Mouse (Mus musculus) neural tube, embryonic 11.5 days (tissue): ENCODE results near the gene Smim26. TPM values are rescaled to one million over a fixed set of nuclear protein-coding genes. Genes with fewer than 3 reads are reported as not detected.
A peak's percentile ranks its signal among the peaks of the same experiment; 100 is the strongest.

Source experiments
- ATAC-seq: fragments of 200-750 bp; cut with Nextera tagmentation; 2 replicates; pipeline ENCODE4 v1.8.0; 2017; ENCODE audit warnings: moderate number of reproducible peaks, mild to moderate bottlenecking, moderate TSS enrichment, moderate library complexity; ENCODE audit not compliant: insufficient read depth, low FRiP score, low TSS enrichment
- DNase-seq: peaks from one replicate; pipeline ENCODE4 v3.0.0-alpha.2; 2015; ENCODE audit warnings: low spot score
- H3K27ac ChIP-seq: fragments of 300-500 bp; sonication (generic); 2 replicates; pipeline ENCODE4 v1.5.1; 2014; ENCODE audit warnings: low read depth, mild to moderate bottlenecking, low read length
- H3K27me3 ChIP-seq: fragments of 300-500 bp; sonication (generic); 2 replicates; pipeline ENCODE4 v1.6.1; 2014; ENCODE audit warnings: mild to moderate bottlenecking, low read length, mixed read lengths; ENCODE audit not compliant: control insufficient read depth, insufficient read depth
- H3K36me3 ChIP-seq: fragments of 300-500 bp; sonication (generic); 2 replicates; pipeline ENCODE4 v1.6.1; 2014; ENCODE audit warnings: mild to moderate bottlenecking, low read length, moderate library complexity, mixed read lengths; ENCODE audit not compliant: control insufficient read depth, insufficient read depth
- H3K4me1 ChIP-seq: fragments of 300-500 bp; sonication (generic); 2 replicates; pipeline ENCODE4 v1.6.1; 2014; ENCODE audit warnings: low read length, mixed read lengths; ENCODE audit not compliant: control insufficient read depth, insufficient read depth
- H3K4me2 ChIP-seq: fragments of 300-500 bp; sonication (generic); 2 replicates; pipeline ENCODE4 v1.6.1; 2014; ENCODE audit warnings: low read depth, mild to moderate bottlenecking, moderate library complexity
- H3K4me3 ChIP-seq: fragments of 300-500 bp; sonication (generic); 2 replicates; pipeline ENCODE4 v1.5.1; 2014; ENCODE audit warnings: low read depth, low read length
- H3K9ac ChIP-seq: fragments of 300-500 bp; sonication (generic); 2 replicates; pipeline ENCODE4 v1.6.1; 2014; ENCODE audit warnings: mild to moderate bottlenecking, low read length
- H3K9me3 ChIP-seq: fragments of 300-500 bp; sonication (generic); 2 replicates; pipeline ENCODE4 v1.6.1; 2016; ENCODE audit warnings: low read length; ENCODE audit not compliant: control insufficient read depth
- WGBS: fragments of 180-500 bp; shearing (Covaris S2); extraction: QIAGEN DNeasy Blood & Tissue Kit; methylation state at CpG from one replicate; pipeline ENCODE4 v1.1.7; 2014; 5-methylcytosine and 5-hydroxymethylcytosine counted together
- polyA plus RNA-seq: library from polyadenylated mRNA; unstranded; fragments of >200 nt; fragmentation: Nextera tagmentation; extraction: Ambion mirVana; gene quantifications from 2 replicates; pipeline ENCODE4 v1.2.1, GENCODE M21; 2014

Smim26 gene
- polyA plus RNA-seq: 39.9 and 42.5 TPM in 2 replicates

DNA sequence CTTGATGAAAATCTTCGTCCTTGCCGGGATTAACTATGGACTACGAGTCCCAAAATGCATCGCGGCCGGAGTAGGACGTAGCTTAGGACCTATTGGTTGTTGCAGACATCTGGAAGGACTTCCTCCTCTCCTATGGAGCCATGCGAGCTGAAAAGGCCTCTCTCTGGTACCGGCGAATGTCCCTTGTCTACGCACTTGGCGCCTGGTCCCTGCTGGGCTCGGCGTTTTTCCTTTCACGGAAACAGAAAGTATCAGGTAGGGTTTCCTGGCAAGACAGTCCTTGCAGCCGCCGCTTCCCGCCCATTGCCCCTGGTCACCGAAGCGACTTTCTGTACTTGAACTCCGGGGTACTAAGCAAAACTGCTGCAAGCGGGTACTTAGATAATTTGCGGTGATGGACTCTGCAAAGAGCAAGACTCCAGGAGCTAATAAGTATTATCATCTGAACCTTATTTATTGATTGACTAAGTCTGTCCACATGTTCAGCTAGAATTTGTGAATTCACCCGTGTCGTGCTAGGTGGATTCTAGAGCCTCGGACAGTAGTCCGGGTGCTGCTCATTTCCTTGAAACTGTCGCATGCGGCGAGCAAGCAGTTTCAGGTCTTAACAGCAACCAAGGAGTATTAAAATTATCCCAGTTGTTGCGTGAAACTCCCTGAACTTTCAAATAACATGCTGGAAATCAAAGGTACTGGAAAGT lies at the start of gene Smim26:
Smim26 (plus strand) TSS at position 104 of the 701 bp plus-strand sequence.
- H3K4me3 ChIP-seq: peak within 1 kb of the TSS; percentile 60
- H3K4me1 ChIP-seq: no peaks in the 10 kb centered on the region
- no peaks in the 10 kb centered on the region for H3K9me3 ChIP-seq
- ATAC-seq (peak; percentile 97), DNase-seq (peak; percentile 85)
- no peak within 1 kb of the TSS for H3K27ac ChIP-seq
- no peaks in the 10 kb centered on the region for H3K36me3 ChIP-seq
- H3K27me3 ChIP-seq: no peaks in the 10 kb centered on the region
- 2% methylated on average over 31 of the region's 31 CpGs for WGBS
- H3K9ac ChIP-seq: peak within 1 kb of the TSS; percentile 53
- peak within 1 kb of the TSS; percentile 55 for H3K4me2 ChIP-seq

DNA sequence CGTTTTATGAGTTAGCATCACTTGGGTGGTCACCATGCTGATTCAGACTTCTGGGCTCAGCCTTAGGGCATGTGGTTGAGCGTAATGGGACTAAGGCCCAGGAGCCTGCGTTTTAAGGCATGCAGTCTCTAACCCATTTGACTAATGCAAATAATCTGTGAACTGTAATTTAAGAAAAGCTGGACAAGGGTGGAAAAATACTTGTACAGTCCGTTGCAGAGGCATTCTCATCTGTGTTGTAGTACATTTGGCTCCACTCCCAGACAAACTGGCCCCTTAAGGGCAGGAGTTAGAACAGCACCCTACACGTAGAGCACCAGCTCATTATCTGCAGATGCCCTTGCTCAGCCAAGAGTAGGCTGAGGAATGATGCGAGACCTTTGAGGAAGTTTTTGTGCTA lies 49.2 kb upstream of the Smim26 start:
- 95% methylated on average over 6 of the region's 6 CpGs for WGBS
- Histone ChIP-seq H3K9ac (no peak overlapping the region), H3K27ac (no peak overlapping the region), H3K4me3 (no peak overlapping the region), H3K4me1 (no peaks in the 10 kb centered on the region), H3K9me3 (no peaks in the 10 kb centered on the region), H3K27me3 (no peaks in the 10 kb centered on the region), H3K4me2 (no peak overlapping the region), H3K36me3 (peaks cover 3% of the 10 kb centered on the region; the same call in 1 of the 2 replicates)
- ATAC-seq: no peak
- no peak for DNase-seq

- 93% methylated on average over 2 of the region's 2 CpGs for WGBS
- Histone ChIP-seq H3K36me3 (peaks cover 3% of the 10 kb centered on the region; the same call in 1 of the 2 replicates), H3K27me3 (no peaks in the 10 kb centered on the region), H3K27ac (no peak overlapping the region), H3K9me3 (no peaks in the 10 kb centered on the region), H3K4me1 (0 out of 2 replicates have a peak, but pooled peaks cover 3% of the 10 kb centered on the region), H3K9ac (no peak overlapping the region), H3K4me2 (no peak overlapping the region), H3K4me3 (no peak overlapping the region)
- DNase-seq (no peak), ATAC-seq (no peak)
These were observed 48.8 kb upstream of the Smim26 start for GRCm38 (mm10) chr2:144545061-144545460.

DNA sequence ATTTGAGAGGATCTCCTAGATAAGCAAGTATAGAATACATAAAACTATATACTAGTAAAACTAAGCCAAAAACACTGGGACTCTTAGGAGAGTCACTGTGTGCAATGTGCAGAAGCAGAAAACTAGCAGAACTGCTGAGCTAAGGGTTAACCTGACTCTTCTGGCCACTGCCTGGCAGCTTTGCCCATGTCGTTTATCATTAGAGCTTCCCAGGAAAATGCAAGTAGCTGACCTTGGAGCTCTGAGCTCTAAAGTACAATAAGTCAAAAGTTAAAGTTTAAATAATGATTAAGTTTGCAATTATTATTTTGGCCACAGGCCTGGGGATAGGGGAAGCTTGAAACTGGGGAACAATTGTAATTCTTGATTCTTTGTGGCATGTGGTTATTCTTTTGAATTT lies 48.4 kb upstream of the Smim26 start:
- Histone ChIP-seq H3K9me3 (no peaks in the 10 kb centered on the region), H3K4me1 (0 out of 2 replicates have a peak, but pooled peaks cover 3% of the 10 kb centered on the region), H3K27ac (no peak overlapping the region), H3K36me3 (peaks cover 3% of the 10 kb centered on the region; the same call in 1 of the 2 replicates), H3K27me3 (no peaks in the 10 kb centered on the region), H3K4me3 (no peak overlapping the region), H3K4me2 (no peak overlapping the region), H3K9ac (no peak overlapping the region)
- WGBS: 73% methylated on average over 1 of the region's 1 CpGs
- DNase-seq: no peak
- no peak for ATAC-seq

DNA sequence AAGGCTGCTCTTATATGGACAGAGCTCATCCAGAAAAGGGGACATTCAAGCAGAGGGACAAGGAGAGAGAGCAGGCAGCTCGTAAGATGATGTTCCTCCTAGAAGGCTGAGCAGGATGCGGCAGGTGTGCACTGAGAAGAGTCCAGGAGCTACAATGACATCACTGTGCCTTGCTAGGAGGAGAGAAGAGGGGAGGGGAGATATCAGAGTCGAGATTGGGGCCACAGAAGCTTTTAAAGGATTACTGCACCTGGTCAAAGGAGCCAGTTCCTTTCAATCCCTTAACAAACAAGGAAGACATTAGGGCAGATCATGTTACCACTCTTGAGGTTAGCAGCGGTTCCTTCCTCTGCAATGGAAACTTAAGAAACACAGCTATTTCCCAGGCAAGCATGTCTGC lies 46.3 kb upstream of the Smim26 start:
- Histone ChIP-seq H3K27ac (no peak overlapping the region), H3K4me1 (0 out of 2 replicates have a peak, but pooled peaks cover 3% of the 10 kb centered on the region), H3K27me3 (no peaks in the 10 kb centered on the region), H3K36me3 (peaks cover 3% of the 10 kb centered on the region; the same call in 1 of the 2 replicates), H3K4me2 (no peak overlapping the region), H3K9me3 (no peaks in the 10 kb centered on the region), H3K9ac (no peak overlapping the region), H3K4me3 (no peak overlapping the region)
- no peak for DNase-seq
- no peak for ATAC-seq
- 77% methylated on average over 4 of the region's 4 CpGs for whole genome bisulfite sequencing

- peak within 1 kb of the TSS; percentile 62 for H3K4me2 ChIP-seq
- H3K36me3 ChIP-seq: peaks cover 2% of the 10 kb centered on the region; the same call in 1 of the 2 replicates
- peak; percentile 95 for ATAC-seq
- H3K9me3 ChIP-seq: no peaks in the 10 kb centered on the region
- under 1% methylated on average over 17 of the region's 17 CpGs for WGBS
- peak within 1 kb of the TSS; percentile 71 for H3K9ac ChIP-seq
- peak within 1 kb of the TSS; percentile 50 for H3K4me3 ChIP-seq
- H3K27ac ChIP-seq: peak within 1 kb of the TSS; percentile 47; the same call in 1 of the 2 replicates
- DNase-seq: peak; percentile 86
- no peaks in the 10 kb centered on the region for H3K27me3 ChIP-seq
- 0 out of 2 replicates have a peak, but pooled peaks cover 3% of the 10 kb centered on the region for H3K4me1 ChIP-seq
These were observed 43.3 kb upstream of the Smim26 start, which contains the start of gene Rbbp9 for GRCm38 (mm10) chr2:144550529-144550928. Gene Rbbp9 (minus strand): TSS chr2:144550869.

DNA sequence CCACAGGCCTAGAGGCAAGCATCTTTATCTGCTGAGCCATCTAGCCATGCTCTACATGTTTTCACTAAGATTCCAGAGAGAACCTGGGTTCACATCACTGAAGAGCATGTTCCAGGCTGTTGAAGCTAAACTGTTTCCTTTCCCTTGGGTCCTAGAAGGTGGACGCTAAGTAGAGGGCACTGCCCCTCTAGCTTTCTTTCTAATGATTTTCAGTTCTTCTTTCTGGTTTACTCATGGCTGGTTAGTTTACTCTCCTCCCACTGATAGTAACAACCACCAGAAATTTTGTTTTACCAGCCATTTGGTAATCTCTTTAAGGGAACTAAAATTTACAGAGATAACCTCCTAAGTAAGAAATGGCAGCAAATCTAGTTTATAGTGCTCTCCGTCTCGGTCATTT lies 39.9 kb upstream of the Smim26 start:
- Histone ChIP-seq H3K4me1 (0 out of 2 replicates have a peak, but pooled peaks cover 3% of the 10 kb centered on the region), H3K36me3 (no peaks in the 10 kb centered on the region), H3K27ac (no peak overlapping the region), H3K9me3 (no peaks in the 10 kb centered on the region), H3K4me3 (no peak overlapping the region), H3K27me3 (no peaks in the 10 kb centered on the region), H3K9ac (no peak overlapping the region), H3K4me2 (no peak overlapping the region)
- ATAC-seq (no peak), DNase-seq (no peak)
- WGBS: 95% methylated on average over 3 of the region's 3 CpGs

- 3% methylated on average over 14 of the region's 14 CpGs for WGBS
- Histone ChIP-seq H3K9me3 (no peaks in the 10 kb centered on the region), H3K9ac (peak overlapping the region; percentile 58), H3K27me3 (no peaks in the 10 kb centered on the region), H3K27ac (peak overlapping the region; percentile 76), H3K36me3 (no peaks in the 10 kb centered on the region), H3K4me3 (peak overlapping the region; percentile 59), H3K4me2 (peak overlapping the region; percentile 56), H3K4me1 (no peaks in the 10 kb centered on the region)
- peak; percentile 35 for DNase-seq
- peak; percentile 19 for ATAC-seq
These were observed 38.5 kb upstream of the Smim26 start for GRCm38 (mm10) chr2:144555286-144555819.
